Mouse (Mus musculus) spleen, postnatal 10 days (tissue): ENCODE measurements around the gene Gm2888.
"Not testable (repeated sequence)": the region's sequence is repeated elsewhere in the genome, so short reads cannot be mapped to it uniquely, and the experiment has no call there.

ENCODE experiments used
- DNase-seq, 2 experiments: peaks; one replicate each; pipeline ENCODE4 v3.0.0; 2021 to 2022; ENCODE audit warnings: low spot score in 2 of 2

Gm2888 gene

DNA sequence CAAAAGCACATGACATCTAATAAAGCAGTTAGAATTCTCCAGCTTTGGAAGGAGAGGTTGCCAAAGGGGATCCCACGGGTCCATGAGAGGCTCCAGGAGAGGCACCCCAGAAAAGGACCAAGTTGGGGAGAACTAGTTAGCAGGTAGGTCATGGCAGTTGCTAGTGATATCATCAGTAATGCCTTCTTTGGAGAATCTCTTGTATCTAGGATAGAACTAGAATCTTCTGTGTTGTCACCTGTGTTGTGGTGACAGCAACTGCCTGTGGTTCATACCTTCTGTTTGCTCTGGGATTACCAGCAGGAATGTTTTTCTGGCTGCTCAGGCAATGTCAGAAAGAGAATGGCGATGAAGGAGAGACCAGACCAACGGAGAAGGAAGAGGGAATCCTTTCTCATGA is at the start of gene Gm2888:
Gm2888 (plus strand) TSS at position 301 of the 400 bp plus-strand sequence.
- DNase-seq: not testable (repeated sequence)

DNA sequence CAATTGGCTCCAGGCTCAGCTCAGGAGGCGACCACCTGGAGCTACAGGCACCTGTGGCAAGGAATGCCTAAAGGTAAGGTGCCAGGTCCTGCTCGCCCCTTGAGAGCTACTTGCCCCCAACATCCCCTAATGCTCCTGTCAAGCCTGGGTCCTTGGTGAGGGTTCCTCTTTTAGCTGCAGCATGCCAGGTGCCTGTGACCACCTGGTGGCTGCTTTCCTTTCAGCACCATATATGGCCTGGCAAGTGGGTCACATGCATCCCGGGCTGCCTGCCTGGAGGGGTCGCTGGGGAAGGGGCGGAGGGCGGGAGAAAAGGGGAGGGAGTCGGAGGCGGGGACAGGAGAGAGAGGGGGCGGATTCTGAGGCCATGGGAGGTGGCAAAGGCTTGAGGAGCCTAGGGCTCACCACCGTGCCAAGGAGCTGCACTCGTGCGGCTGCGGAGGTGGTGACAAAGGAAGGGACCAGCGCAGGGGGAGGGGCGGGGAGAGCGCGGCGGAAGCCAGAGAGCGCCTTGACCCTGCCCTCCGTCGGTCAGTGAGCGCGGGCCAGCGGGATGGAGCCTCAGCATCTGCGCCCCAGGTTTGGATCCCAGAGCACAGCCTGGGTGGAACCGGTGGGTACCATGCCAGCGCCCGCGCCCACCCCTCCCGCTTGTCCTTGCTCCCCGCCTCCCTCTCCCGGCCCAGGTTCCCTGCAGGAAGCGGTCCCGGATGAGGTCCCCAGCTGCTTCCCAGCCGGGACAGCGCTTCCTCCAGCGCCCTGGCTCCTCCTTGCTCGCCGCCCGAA is 19.1 kb downstream of the Gm2888 start, which contains the start of gene Gm2897:
Gm2897 (plus strand) TSS at position 559 of the 786 bp plus-strand sequence.
- not testable (repeated sequence) for DNase-seq

DNA sequence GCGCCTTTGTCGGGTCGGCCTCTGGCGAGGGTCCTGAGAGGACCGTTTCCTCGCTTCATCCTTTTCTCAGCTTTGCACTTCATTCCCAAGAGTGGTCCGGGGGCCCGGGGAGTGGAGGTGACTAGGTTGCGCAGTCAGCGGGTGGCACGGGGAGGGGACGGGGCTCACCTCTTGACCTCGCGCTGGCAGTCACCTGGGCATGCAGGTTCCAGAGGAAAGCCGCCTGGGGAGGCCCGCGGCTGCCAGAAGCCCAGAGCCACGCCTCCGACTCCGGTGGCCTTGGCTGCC is 19.7 kb downstream of the Gm2888 start:
- not testable (repeated sequence) for DNase-seq

GRCm38 (mm10) chr14:3050087-3050486 is 20.3 kb downstream of the Gm2888 start:
- not testable (repeated sequence) for DNase-seq
